Mouse (Mus musculus) right cerebral cortex, adult 18-20 months (tissue): ENCODE results near the gene Car4.
A peak's percentile ranks its signal among the peaks of the same experiment; 100 is the strongest.

Source experiments
- DNase-seq: peaks from one replicate; pipeline ENCODE4 v3.0.0; 2022; ENCODE audit warnings: mixed read lengths

Gene Car4

DNA sequence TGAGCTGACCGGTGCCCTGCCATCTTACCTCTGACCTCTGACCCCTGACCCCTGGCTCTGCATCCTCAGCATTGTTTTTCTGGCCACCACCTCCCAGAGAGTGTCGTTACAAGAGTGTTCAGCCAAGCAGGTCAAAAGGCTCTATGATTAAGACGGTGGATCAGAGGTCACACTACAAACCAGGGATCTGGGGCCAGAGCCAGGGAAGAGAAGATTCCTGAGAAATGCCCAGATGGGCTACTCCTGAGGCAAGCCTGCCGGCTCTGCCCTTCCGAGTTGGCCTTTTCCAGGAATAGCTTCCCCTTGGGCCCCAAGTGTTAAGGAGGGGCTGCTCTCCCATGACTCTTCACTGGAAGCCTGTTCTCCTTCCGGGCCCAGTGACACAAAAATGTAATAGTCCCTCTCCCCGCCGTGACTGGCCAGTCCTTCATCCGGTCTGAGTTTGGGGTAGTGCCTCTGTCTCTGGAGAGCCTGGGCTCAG lies 2.2 kb downstream of the Car4 start:
- no peak for DNase-seq

DNA sequence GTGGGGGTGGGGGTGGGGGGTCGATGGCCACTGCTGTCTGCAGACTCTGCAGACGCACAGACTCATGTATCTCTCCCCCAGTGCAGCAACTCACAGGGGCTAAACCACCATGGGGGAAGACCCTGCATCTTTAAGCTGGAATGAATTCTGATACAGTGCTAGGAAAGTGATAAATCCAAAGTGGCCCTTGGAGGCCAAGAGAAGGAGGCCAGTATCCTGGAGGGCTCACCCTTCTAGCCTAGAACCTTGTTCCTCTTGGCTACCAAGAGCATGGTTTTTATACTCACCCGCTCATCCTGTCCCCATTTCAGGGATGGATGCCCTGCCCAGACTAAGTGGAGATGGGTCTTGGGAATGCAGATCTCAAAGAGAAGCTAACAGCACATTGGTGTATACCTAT lies 2.7 kb downstream of the Car4 start:
- no peak for DNase-seq

DNA sequence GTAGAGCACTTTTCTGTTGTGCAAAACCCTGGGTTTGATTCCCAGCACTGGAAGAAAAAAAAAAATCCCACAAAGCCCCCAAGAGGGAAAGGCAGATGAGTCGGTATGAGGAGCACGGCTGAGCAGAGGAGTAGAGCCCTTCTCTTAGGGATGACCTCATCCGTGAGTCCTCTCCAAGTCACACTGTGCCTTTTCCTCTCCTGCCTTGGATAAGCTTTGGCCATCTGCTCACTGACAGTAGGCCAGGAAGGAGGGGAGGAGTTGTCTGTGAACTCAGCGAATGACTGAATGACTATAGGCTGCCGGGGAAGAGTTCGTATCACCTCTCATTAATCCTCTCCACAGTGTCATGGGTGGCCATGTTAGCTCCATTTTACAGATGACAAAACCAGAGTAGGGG lies 3.2 kb downstream of the Car4 start:
- DNase-seq: no peak

DNA sequence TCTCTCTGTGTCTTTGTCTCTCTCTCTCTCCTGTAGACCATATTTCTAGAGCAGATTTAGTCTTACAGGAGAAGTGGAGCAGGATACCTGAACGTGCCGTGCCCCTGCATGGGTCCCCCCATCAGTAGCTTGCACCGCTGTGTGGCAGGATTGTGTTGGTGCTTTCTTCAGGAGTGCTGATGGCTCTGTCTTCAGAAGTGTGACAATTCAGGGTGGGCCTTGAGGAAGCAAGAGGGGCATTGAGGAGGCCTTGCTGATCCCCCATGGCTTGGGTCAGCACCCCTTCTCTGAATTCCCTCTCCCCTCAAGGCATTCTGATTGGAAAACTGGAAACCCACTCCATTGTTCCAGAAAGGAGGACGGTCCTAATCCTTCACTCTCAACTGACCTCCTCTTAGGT lies 4.0 kb downstream of the Car4 start:
- DNase-seq: no peak

DNA sequence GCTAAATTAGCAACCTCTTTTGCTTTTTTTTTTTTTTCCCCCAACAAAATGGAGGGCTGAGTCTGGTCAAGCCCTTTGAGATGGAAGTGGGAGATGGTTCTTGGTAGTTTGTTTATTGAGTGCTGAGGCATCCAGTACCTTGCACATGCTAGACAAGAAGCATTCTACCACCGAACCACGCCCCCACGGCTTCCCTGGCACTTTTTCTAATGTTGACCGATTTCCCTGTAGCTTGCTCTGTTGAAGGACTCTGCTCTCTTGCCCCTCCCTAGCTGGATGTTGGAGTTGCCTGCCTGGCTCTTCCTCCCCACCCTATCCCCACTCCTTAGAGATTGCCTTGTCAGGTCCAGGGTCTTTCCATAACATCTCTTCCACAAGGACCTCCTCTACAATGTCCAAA lies 5.0 kb downstream of the Car4 start:
- no peak for DNase-seq

DNA sequence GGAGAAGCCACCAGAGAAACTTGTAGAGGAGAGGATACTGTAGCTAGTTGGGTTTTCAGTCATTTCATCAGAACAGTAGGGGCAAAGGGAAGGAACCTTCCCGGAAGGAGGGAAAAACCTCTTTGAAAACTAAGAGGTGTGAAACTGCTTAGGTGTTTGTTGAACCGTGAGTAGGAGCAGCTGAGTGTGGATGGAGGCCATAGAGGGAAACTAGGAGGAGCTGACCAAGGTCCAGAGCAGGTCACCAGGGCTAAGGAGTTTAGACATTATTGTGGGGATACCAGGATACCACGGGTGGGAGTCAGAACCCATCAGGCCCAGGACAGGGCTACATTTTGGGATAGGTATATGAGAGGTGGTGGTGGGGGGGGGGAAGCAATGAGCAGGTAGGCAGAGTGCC lies 6.0 kb downstream of the Car4 start:
- DNase-seq: no peak

DNA sequence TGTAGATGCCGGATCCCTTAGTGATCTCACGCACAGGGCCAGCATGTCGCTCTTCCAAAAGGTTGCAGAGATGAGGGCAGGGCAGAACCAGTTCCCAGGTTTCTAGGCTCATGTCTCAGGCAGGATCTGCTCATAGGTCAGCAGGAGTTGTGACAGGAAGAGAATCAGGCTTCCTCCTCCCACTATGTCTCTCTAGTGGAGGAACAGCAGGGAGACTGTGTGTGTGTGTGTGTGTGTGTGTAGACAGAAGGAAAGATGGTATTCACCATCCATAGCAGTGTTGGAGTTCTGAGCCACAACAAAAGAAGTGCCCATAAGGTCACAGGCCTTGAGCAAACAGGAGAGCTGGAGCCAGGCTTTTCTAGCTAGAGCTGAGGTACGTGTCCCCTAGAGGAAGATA lies 9.1 kb downstream of the Car4 start:
- DNase-seq: no peak

DNA sequence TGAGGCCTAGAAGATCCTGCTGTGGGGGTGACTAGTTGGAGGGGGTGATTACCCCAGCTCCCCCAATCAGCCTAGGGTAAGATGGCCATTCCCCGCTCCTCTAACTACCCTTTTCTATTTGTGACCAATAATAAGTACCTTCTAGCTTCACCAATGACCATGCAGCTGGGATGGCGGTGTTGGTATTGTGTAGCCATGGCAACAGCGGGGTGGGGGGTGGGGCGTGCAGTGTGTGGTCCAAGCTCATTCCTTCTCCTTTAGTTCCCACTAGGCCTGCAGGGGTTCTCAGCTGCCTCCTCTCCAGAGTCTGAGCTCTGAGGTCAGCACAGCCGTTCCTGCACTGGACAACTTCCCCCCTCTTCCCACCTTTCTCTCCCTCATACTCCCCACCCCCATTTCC lies 9.5 kb downstream of the Car4 start:
- no peak for DNase-seq

DNA sequence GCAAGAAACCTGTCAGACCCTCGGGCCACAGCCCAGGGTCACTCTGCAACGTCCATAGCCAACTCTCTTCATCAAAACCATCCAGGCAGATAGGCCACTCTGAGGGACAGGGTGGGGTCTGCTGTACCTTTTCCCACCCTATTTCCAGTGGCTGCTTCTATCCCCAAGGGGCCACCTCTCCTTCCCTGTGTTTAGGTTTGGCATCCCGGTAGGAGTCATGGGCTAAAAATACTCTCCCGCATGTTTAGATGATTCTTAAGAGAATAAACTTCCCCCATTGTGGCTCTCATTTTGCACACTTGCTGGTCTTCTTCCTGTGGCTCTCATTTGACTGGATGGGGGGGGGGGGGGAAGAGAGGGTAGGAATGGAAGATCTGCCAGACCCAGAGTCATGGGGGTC lies 10.7 kb downstream of the Car4 start:
- DNase-seq: no peak

DNA sequence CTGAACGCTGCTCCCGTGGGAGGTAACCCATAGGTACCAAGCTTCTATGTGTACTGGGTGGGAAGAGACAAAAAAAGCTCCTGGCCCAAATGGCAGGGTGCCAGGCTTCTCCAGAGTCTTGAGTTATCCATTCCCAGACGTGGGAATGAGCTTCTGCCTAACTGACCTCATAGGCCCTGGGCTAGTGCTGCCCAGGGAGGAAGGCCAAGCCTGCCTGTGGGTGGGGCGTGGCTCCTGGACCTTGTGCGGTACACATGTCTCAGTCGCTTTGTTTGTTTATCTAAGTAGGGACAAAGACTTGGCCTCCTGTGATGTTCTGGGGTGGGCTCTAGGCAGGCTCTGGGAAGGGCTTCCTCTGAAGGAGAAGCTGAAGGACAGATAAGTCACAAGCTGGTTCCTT lies 11.2 kb downstream of the Car4 start:
- DNase-seq: peak; percentile 54

DNA sequence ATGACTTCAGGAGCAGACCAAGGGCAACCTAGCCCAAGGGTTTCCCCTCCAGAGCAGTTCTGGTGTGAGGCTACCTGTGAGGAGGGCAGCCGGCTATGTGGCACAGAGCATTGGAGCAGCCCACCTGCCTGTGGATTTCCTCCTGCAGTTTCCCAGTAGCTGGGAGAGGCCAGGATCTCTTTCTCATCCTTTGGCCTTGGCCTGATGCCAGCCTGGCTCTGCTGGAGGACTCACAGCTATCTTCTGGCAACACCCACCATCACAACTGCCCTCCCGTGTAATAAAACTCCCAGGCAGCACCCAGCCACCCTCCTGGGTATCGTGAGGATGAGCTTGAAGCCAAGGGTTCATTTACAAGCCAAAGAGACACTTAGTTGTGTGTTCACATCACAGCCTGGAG lies 14.5 kb downstream of the Car4 start:
- no peak for DNase-seq

DNA sequence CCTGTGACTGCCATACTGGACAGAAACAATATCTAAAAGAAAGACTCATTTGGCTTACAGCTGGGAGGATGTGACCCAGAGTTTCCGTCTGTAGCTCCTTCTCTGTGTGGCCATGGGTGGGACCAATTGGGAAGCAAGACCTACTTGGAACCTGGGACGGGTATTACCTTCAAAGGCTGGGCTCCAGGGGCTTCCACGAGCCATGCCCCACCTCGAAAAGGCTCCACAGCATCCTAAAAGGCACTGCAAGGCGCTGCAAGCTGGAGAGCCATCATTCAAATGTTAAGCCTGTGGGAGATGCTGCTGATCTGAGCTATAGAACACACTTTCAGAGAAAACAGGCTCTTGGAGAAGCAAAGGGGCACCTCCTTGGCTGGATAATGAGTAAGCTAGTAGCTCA lies 16.1 kb downstream of the Car4 start:
- no peak for DNase-seq

DNA sequence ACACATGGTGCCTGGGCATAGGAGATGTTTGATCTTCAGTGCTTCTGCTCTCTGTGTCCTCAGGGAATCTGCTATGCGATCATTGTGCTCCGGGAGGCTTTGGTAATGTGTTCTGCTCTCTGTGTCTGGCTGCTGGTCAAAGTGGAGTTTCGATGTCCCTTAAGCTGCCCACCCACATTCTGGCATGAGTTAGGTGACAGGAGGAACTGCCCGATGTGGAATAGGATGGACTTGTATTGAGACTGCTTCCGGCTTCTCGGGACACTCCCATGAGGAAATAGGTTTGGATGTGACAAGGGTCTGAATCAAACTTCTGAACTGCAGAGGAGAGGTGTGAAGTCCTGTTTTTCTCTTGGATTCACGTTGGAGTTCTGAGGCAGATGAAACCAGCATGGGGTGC lies 17.0 kb downstream of the Car4 start:
- no peak for DNase-seq

DNA sequence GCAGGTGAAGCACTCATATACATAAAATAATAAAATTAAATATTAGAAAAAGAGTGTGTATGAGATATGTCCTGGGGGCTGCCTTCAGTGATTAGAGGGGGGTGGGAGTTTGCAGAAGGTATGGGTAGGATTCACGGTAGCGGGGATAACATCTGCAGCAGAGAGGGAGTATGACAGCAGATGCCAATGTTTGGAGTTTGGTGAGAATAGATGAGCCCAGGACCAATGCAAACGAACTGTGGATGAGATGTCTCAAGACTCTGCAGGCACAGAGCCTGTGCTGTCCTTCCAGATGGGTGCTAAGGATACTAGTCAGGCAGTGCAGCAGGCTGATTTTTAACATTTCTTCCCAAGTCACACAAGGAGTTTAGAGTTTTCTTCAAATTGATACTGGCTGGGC lies 19.1 kb downstream of the Car4 start:
- DNase-seq: no peak

DNA sequence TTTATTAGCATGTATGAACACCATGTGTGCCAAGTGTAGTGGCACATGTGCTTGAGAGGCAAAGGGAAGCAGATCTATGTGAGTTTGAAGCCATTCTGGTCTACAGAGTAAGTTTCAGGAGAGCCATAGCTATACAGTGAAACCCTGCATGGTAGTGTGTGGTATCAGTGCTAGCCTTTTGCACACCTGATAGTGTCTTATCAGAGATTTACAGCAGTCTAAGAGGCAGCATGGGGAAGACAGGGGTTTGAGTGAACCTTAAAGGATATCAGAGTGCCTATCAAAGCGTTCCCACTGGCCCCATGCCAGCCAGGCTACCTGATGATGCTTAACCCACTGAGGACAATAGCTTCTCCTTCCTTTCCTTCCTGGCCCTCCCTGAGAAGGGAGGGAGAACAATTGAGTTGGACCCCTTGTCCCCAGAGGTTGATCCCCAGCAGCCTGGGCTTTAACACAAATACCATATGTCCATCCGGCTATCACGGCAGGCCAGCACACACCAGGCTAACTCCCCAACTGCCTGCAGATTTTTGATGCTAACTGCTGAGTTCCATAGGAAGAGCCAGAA lies 19.9 kb downstream of the Car4 start:
- no peak for DNase-seq

DNA sequence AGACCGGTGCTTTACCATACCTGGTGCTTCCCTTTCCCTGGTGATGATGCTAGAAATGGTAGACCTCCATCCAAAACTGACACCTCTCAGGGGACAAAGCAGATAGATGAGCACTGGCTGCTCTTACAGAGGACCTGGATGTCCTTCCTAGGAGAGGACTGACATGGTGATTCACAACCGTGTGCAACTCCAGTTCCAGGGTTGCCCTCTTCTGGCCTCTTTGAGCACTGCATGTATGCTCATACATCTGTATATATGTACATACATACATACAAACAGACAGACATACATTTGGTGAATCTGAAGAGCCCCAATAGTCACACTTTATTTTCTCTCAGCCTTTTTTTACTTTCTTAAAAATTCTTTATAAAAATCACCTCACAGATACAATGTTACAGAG lies 20.5 kb downstream of the Car4 start:
- DNase-seq: no peak

DNA sequence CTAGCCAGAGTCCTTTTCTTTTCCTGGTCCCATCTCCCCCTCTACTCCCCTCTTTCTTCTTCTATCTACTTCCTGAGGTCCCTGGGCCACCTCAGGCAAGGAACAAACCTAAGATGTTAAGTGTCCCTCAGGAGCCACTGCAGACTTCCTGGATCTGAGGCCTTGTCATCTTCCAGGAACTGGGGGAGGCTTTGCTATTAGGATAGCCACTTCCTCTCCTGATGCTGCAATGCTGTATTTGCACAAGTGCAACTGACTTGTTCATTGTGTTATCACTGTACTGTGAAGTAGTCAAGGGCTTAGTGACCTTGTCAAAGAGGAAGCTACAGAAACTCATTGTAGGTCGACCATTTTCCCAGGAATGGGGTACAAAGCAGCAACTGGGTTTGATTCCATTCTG lies 21.8 kb downstream of the Car4 start:
- DNase-seq: no peak

DNA sequence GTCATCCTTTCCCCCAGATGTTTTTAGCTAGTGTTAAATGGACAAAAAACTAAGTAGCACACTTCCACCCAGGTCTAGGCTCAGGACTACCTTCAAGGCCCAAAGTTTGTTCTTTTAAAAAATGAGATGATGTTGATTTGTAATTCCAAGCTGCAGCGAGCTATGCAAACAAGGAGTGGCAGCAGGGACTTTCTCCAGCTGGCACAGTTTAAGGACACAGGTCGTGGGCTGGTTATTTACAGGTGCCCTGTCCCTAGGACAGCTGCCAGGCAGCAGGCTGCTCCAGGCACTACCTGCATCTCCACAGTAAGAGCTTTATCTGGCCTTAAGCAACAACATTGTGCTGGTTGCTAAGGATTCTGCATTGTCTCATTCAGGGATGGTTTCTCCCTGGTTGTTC lies 23.1 kb downstream of the Car4 start:
- DNase-seq: no peak

DNA sequence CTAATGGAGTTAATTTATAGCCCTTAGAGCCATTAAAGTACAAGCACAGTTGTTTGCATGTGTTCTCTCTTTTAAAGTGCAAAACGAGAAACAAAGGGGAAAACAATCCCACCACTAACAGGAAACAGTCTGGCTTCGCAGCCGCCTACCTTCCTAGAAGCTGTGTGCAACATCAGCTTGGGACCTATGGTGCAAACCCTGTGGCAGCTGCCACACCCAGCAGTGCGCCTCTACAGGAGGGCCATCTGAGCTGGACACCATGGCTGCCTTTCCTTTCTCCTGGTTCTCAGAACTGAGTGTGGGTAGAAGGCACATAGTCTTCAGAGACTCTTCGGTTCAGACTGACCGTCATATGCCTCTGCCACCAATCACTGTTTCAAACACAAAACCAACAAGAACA lies 27.8 kb downstream of the Car4 start:
- no peak for DNase-seq

DNA sequence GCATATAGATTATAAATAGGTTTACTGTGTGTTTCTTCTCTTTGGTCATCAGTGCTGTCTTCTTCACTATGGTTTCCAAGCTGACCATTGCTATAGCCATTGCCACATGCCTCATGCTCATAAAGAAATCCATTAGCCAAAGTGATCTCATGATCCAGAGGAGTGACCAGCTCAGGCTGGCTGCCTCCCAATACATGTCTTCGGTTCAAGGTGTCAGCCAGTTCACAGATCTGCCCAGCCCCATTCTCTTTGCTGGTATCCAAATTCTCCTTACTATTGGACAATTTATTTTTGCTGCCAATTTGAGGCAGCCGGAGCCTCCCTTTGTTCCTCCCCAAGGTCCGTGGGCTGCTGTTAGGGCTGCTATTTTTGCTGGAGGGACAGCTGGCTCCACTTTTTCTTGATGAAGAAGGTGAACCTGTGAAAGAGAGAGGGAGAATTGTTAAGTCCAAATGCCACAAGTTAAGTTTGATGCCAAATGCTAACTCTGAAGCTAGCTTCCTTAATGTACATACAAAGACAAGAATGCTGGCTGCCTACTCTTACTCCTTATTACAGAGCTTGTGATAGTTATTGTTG lies 30.8 kb downstream of the Car4 start:
- DNase-seq: peak; percentile 59

DNA sequence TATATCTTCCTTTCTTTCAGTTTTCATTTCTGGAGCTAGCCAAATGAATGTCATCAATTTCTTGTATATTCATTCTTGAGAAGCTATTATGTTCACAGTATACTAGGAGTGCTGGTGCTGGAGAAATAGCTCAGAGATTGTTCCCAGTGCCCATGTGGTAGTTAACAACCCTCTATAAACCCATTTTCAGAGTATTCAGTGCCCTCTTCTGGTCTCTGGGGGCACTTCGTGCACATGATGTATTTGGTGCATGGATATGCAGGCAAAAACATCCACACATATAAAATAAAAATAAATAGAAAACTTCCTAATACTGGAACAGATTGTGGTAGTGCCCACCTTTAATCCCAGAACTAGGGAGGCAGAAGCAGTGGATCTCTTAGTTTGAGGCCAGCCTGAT lies 35.4 kb downstream of the Car4 start:
- DNase-seq: no peak

DNA sequence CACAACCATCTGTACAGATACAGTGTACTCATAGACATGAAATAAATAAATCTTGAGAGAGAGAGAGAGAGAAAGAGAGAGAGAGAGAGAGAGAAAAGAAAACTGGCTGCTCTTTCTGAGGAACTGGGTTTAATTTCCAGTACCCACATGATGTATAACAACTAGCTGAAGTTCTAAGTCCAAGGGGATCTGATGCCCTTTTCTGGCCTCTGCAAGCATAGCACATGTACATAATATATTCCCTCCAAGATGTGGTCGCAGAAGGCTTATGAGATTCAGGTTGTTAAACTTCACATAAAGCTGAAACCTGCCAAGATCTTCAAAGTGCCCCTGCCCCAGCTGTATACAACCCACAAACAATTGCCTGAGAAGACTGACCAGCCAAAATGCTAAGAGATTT lies 37.7 kb downstream of the Car4 start:
- DNase-seq: no peak

DNA sequence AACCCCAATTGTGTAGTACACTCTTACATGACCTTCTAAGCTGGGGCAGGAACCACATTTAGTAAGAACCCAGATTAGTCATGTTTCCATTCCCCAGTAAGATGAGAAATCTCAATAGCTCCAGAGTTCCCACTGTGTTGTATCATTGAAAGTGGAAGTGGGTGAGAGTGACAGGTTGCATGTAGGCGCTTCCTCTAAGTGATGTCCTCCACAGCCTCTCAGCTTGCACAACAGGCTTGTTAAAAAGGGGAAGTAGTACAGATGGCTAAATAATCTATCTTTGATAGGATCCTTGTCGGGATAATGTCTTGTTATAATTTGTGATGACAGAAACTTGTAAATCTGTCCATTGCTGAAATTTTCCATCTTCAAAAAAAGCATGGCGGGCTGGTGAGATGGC lies 46.0 kb downstream of the Car4 start:
- DNase-seq: peak; percentile 69

DNA sequence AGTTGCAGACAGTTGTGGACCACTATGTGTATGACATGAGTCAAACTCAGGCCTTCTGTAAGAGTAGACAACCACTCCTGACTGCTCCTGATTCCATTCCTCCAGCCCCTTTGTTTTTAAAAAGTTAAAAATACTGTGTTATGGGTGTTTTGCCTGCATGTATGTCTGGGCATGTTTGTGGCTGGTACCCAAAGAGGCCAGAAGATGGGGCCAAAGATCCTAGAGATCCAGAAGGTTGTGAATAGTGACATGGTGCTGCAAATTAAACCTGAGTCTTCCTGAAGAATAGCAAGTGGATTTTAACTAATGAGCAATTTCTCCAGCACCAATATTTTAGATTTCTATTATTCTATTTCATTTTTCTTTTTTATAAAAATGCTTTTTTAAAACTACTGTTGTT lies 55.5 kb downstream of the Car4 start:
- no peak for DNase-seq
